Mouse (Mus musculus): ENCODE measurements around the gene Mesp2. TPM values are rescaled to one million over a fixed set of nuclear protein-coding genes. Genes with fewer than 3 reads are reported as not detected.

Mesp2 gene
- not detected for total RNA-seq (2023)

DNA sequence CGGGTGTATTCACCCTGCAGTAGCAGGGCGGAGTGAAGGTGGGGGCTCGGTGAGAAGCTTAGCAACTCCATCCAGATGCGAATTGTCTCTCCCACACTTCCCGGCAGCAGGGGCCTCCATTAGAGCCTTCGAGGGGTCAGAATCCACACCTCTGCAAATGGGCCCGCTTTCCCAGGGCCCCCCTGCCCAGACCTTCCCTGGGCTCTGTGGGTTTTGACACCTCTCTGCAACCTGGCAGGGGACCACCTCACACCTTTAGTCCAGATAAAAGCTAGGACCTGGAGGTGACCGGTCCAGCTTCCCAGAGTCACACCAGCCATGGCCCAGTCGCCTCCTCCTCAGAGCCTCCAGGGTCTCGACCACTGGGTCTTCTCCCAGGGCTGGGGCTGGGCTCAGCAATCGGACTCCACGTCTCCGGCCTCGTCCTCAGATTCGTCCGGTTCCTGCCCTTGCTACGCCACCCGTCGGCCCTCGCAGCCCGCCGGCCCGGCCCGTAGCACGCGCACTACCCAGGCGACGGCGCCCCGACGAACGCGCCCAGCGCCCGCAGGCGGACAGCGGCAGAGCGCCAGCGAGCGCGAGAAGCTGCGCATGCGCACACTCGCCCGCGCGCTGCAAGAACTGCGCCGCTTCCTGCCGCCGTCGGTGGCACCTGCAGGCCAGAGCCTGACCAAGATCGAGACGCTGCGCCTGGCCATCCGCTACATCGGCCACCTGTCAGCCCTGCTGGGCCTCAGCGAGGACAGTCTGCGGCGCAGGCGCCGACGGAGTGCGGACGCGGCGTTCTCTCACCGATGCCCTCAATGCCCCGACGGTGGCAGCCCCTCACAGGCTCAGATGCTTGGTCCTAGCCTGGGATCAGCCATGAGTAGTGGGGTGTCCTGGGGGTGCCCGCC is at the start of gene Mesp2:
TSS of gene Mesp2 (plus strand) at position 117 of the 896 bp plus-strand sequence.

DNA sequence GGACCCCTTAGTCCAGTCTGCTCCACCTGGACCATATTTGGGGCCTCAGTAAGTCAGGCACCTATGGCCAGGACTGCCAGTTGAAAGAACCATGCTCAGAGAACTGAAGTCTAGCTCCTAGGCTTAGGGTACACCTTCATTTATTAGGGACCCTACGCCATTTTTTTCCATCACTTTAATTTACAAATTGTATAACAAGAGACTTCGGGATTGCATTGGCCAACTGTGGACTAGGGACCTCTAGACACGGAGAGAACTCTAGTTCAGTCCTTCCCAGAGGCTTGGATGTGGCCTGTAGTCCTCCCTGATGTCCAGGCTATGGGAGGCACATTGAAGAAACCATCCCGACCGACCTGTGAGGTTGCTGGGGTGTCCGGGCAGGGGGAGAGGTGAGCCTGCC is 16.8 kb upstream of the Mesp2 start, which contains the start of gene Mesp1:
TSS of gene Mesp1 (minus strand) at position 101 of the 400 bp plus-strand sequence.

DNA sequence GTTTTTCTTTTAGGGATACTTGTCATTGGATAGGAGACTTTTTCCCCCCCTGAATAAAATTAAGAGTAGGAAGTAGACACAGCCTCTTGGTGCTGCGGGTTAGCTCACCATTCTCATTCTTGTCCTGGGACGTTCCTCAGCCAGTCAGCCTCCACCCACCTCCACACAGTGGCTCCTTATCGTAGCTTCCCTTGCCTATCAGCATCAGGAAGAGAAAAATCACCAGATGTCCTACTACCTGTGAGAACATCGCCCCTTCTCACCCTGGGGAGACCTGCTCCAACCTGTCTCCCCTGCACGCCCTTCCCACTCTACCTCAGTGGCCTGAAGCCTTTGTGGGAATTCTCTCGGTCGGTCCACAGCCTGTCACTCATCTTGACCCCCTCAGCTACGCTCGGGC is 50.3 kb downstream of the Mesp2 start, which contains the start of gene Anpep:
TSS of gene Anpep (minus strand) at position 249 of the 400 bp plus-strand sequence.

Other genes with a start within 250 kb of the Mesp2 start
- under 1 TPM; 0.29 to 0.38 TPM for gene Rhcg, start 193.1 kb upstream of the Mesp2 start, total RNA-seq (2023)
- gene Ticrr, start 150.5 kb upstream of the Mesp2 start, total RNA-seq (2023), result 10 to 100 TPM; 18.8 to 21.0 TPM
- gene Kif7, start 95.0 kb upstream of the Mesp2 start, total RNA-seq (2023), result under 1 TPM; 0.24 to 0.42 TPM
- under 1 TPM in 1 of 2 experiments, not detected in 1; 0.55 TPM for gene Plin1, start 77.8 kb upstream of the Mesp2 start, total RNA-seq (2023)
- 1 to 10 TPM; 2.2 to 2.3 TPM for gene Pex11a, start 67.6 kb upstream of the Mesp2 start, total RNA-seq (2023)
- not detected for gene Wdr93, start 67.6 kb upstream of the Mesp2 start, total RNA-seq (2023)
- gene Mesp1, start 16.9 kb upstream of the Mesp2 start, total RNA-seq (2023), result not detected
- gene Anpep, start 50.3 kb downstream of the Mesp2 start, total RNA-seq (2023), result under 1 TPM in 1 of 2 experiments, not detected in 1; 0.20 TPM
- gene Ap3s2, start 109.9 kb downstream of the Mesp2 start, total RNA-seq (2023), result 10 to 100 TPM in 1 of 2 experiments, 1 to 10 TPM in 1; 8.8 to 12.3 TPM
- under 1 TPM; 0.80 to 0.97 TPM for gene Arpin, start 124.6 kb downstream of the Mesp2 start, total RNA-seq (2023)
- 100 to 1,000 TPM; 124 to 146 TPM for gene Zfp710, start 214.1 kb downstream of the Mesp2 start, total RNA-seq (2023)

Data from neutrophil, adult 59 days (primary cell).